Mouse (Mus musculus) cerebellum, adult (tissue): ENCODE data around the gene Stil.
A peak's percentile ranks its signal among the peaks of the same experiment; 100 is the strongest.

Source experiments
- ATAC-seq: cut with Nextera tagmentation; 2 replicates; pipeline ENCODE4 v1.9.2; 2017; ENCODE audit warnings: mild to moderate bottlenecking, moderate library complexity, mixed read lengths; ENCODE audit not compliant: insufficient number of reproducible peaks, low FRiP score, low TSS enrichment

Gene Stil

DNA sequence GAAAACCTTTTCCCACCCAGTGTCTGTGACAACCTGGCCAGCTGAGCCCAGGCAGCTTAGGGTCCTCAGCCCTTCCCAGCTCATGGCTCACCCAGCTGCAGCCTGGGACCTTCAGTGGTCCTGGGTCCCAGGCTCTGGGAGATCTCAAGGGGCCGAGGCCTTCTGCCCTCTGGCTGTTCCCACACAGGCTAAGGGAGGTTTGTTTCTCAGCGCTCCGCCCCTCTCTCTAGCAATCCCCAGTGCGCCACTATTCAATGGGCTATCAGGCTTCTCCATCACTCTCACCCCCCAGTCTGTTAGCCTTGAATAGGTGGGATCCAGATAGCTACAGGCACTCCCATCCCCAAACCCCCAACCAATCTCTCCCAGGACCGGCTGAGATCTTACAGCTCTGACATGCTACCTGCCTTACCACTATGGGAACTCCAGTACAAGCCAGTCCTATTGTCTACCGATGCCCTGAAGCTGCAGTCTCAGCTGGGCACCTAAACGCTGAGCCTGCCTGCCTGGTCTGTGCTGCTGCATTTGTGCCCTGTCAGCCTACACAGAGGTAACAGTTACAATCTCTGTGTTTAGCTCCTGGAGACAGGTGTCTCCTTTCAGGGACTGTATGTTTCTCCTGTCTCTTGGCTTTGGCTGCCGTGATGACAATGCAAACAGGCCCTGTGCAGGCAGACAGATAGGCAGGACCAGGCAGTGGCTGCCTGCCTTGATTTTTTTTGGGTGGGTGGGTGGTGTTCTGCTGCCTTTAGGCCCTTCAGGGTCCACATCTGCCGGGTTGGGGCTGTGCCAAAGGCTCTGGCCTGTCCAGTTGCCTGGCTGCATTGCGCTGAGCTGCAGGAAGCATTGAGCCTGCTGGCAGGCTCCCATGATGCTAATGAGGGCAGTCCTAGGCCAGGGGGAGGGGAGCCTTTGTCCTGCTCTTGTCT lies 79.2 kb downstream of the Stil start:
- no peak; the same call in 1 of the 2 replicates for ATAC-seq

GRCm38 (mm10) chr4:115079821-115080349 lies 79.9 kb downstream of the Stil start:
- no peak for ATAC-seq

DNA sequence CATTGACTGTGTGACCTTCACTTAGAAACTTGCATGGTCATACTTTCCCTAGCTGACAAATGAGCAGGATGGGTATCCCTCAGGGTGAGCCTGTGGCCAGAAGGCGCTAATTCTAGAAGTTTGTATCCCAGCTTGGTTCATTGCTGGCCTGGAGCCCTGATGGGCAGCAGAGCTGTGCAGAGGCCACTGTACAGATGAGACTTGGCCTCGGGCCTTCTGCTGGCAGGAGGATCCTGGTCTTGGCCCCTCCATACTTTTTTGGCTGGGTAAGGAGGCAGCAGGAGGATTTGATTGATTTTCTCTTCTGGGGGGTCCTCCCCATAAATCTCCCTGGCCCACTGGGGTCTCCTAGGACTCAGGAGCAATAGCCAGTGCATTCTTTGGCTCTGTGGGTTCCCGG lies 83.1 kb downstream of the Stil start:
- ATAC-seq = no peak

GRCm38 (mm10) chr4:115085522-115086095 lies 85.7 kb downstream of the Stil start:
- peak; percentile 66 for ATAC-seq

GRCm38 (mm10) chr4:115086257-115086656 lies 86.3 kb downstream of the Stil start:
- no peak for ATAC-seq

GRCm38 (mm10) chr4:115086763-115087415 lies 86.9 kb downstream of the Stil start:
- ATAC-seq = no peak

GRCm38 (mm10) chr4:115088611-115089338 lies 88.8 kb downstream of the Stil start, which contains the start of gene Pdzk1ip1:
Pdzk1ip1 (plus strand) TSS chr4:115088708.
- no peak for ATAC-seq

- ATAC-seq = no peak
Observed at GRCm38 (mm10) chr4:115090592-115090991, 90.6 kb downstream of the Stil start.

DNA sequence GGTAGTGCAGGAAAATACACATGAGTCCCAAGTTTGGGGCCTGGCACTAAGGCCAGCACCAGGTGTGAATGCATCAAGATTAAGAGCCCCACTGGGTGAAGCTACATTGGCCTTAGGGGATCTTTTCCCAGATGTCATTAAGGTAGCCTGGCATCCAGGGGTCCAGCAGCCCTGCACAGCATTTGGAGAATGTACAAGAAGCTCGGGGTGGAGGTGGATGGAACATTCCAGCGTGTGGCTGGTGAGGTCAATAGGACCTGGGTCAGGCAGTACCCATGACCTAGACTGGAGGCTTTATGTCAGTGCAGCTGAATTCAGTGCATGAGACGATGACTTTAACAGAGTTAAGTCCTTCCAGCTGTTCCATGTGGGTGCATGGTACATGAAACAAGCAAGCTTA lies 91.8 kb downstream of the Stil start:
- ATAC-seq = no peak
